Mouse (Mus musculus) neural tube, embryonic 14.5 days (tissue): ENCODE results near the gene Fndc3a. TPM values are rescaled to one million over a fixed set of nuclear protein-coding genes. Genes with fewer than 3 reads are reported as not detected.

ENCODE experiments used
- ATAC-seq: fragments of 200-750 bp; cut with Nextera tagmentation; 2 replicates; pipeline ENCODE4 v1.8.0; 2017; ENCODE audit warnings: low read depth, mild to moderate bottlenecking, moderate TSS enrichment, moderate library complexity
- H3K27ac ChIP-seq: fragments of 300-500 bp; sonication (generic); 2 replicates; pipeline ENCODE4 v1.5.1; 2014; ENCODE audit warnings: low read depth, mild to moderate bottlenecking, control low read depth, low read length, moderate library complexity, mixed read lengths
- H3K27me3 ChIP-seq: fragments of 300-500 bp; sonication (generic); 2 replicates; pipeline ENCODE4 v1.6.1; 2014; ENCODE audit warnings: low read length; ENCODE audit not compliant: control insufficient read depth, insufficient read depth
- H3K36me3 ChIP-seq: fragments of 300-500 bp; sonication (generic); 2 replicates; pipeline ENCODE4 v1.6.1; 2014; ENCODE audit warnings: low read length, mixed read lengths; ENCODE audit not compliant: control insufficient read depth, insufficient read depth
- H3K4me1 ChIP-seq: fragments of 300-500 bp; sonication (generic); 2 replicates; pipeline ENCODE4 v1.6.1; 2014; ENCODE audit warnings: low read length; ENCODE audit not compliant: control insufficient read depth, insufficient read depth
- H3K4me2 ChIP-seq: fragments of 300-500 bp; sonication (generic); 2 replicates; pipeline ENCODE4 v1.6.1; 2014; ENCODE audit warnings: mild to moderate bottlenecking, low read depth, low read length, control low read depth
- H3K4me3 ChIP-seq: fragments of 300-500 bp; sonication (generic); 2 replicates; pipeline ENCODE4 v1.5.1; 2014; ENCODE audit warnings: low read depth, low read length, control low read depth, mixed read lengths
- H3K9ac ChIP-seq: fragments of 300-500 bp; sonication (generic); replicated peaks from 2 replicates; pipeline ENCODE4 v1.6.1; 2014; ENCODE audit warnings: low read depth, mild to moderate bottlenecking, control low read depth, low read length, mixed read lengths
- H3K9me3 ChIP-seq: fragments of 300-500 bp; sonication (generic); 2 replicates; pipeline ENCODE4 v1.6.1; 2016; ENCODE audit warnings: low read length; ENCODE audit not compliant: control insufficient read depth
- WGBS: fragments of 180-500 bp; shearing (Covaris S2); extraction: QIAGEN DNeasy Blood & Tissue Kit; methylation state at CpG from one replicate; pipeline ENCODE4 v1.1.7; 2014; 5-methylcytosine and 5-hydroxymethylcytosine counted together
- polyA plus RNA-seq: library from polyadenylated mRNA; unstranded; fragments of >200 nt; fragmentation: Nextera tagmentation; extraction: Ambion mirVana; gene quantifications from 2 replicates; pipeline ENCODE4 v1.2.1, GENCODE M21; 2014

Gene Fndc3a
- polyA plus RNA-seq, 1 experiment from 2014 or later, result 63.3 TPM

- H3K4me2 ChIP-seq, result no peak overlapping the region
- no peak overlapping the region for H3K4me3 ChIP-seq
- H3K27me3 ChIP-seq, result no peaks in the 10 kb centered on the region
- ATAC-seq, result no peak
- 97% methylated on average over 4 of the region's 4 CpGs for WGBS
- no peak overlapping the region for H3K9ac ChIP-seq
- H3K36me3 ChIP-seq, result peaks cover 4% of the 10 kb centered on the region; the same call in 1 of the 2 replicates
- no peaks in the 10 kb centered on the region for H3K4me1 ChIP-seq
- no peak overlapping the region for H3K27ac ChIP-seq
- no peaks in the 10 kb centered on the region for H3K9me3 ChIP-seq
Observed at GRCm38 (mm10) chr14:72589415-72589814, 120.4 kb downstream of the Fndc3a start.

- Histone ChIP-seq H3K4me3 (no peak overlapping the region), H3K4me1 (no peaks in the 10 kb centered on the region), H3K27ac (no peak overlapping the region), H3K4me2 (no peak overlapping the region), H3K27me3 (no peaks in the 10 kb centered on the region), H3K9ac (no peak overlapping the region), H3K9me3 (no peaks in the 10 kb centered on the region), H3K36me3 (peaks cover 11% of the 10 kb centered on the region; the same call in 1 of the 2 replicates)
- 67% methylated on average over 6 of the region's 6 CpGs for WGBS
- no peak for ATAC-seq
Observed at GRCm38 (mm10) chr14:72582979-72583378, 126.8 kb downstream of the Fndc3a start.

GRCm38 (mm10) chr14:72580991-72581390 is 128.8 kb downstream of the Fndc3a start:
- Histone ChIP-seq H3K36me3 (peaks cover 11% of the 10 kb centered on the region; the same call in 1 of the 2 replicates), H3K4me2 (no peak overlapping the region), H3K9me3 (no peaks in the 10 kb centered on the region), H3K27me3 (no peaks in the 10 kb centered on the region), H3K4me1 (no peaks in the 10 kb centered on the region), H3K9ac (no peak overlapping the region), H3K27ac (no peak overlapping the region), H3K4me3 (no peak overlapping the region)
- ATAC-seq, result no peak
- WGBS, result 98% methylated on average over 3 of the region's 3 CpGs

GRCm38 (mm10) chr14:72576283-72576682 is 133.5 kb downstream of the Fndc3a start:
- peaks cover 27% of the 10 kb centered on the region for H3K36me3 ChIP-seq
- no peaks in the 10 kb centered on the region for H3K27me3 ChIP-seq
- no peaks in the 10 kb centered on the region for H3K9me3 ChIP-seq
- H3K27ac ChIP-seq, result no peak overlapping the region
- H3K4me2 ChIP-seq, result no peak overlapping the region
- H3K9ac ChIP-seq, result no peak overlapping the region
- no peaks in the 10 kb centered on the region for H3K4me1 ChIP-seq
- ATAC-seq, result no peak
- no peak overlapping the region for H3K4me3 ChIP-seq
- WGBS, result 94% methylated on average over 3 of the region's 3 CpGs

- 100% methylated on average over 1 of the region's 1 CpGs for WGBS
- H3K4me3 ChIP-seq, result no peak overlapping the region
- H3K27me3 ChIP-seq, result no peaks in the 10 kb centered on the region
- H3K4me2 ChIP-seq, result no peak overlapping the region
- no peaks in the 10 kb centered on the region for H3K4me1 ChIP-seq
- H3K9ac ChIP-seq, result no peak overlapping the region
- ATAC-seq, result no peak
- no peak overlapping the region for H3K27ac ChIP-seq
- H3K9me3 ChIP-seq, result no peaks in the 10 kb centered on the region
- H3K36me3 ChIP-seq, result peaks cover 26% of the 10 kb centered on the region
Observed at GRCm38 (mm10) chr14:72563941-72564340, 145.9 kb downstream of the Fndc3a start.

GRCm38 (mm10) chr14:72558795-72559194 is 151.0 kb downstream of the Fndc3a start:
- ATAC-seq, result no peak
- no peak overlapping the region for H3K4me2 ChIP-seq
- H3K27ac ChIP-seq, result no peak overlapping the region
- H3K27me3 ChIP-seq, result no peaks in the 10 kb centered on the region
- H3K36me3 ChIP-seq, result peaks cover 26% of the 10 kb centered on the region; the same call in 1 of the 2 replicates
- no peak overlapping the region for H3K4me3 ChIP-seq
- WGBS, result 80% methylated on average over 5 of the region's 5 CpGs
- no peaks in the 10 kb centered on the region for H3K9me3 ChIP-seq
- no peak overlapping the region for H3K9ac ChIP-seq
- no peaks in the 10 kb centered on the region for H3K4me1 ChIP-seq

GRCm38 (mm10) chr14:72555846-72556245 is 154.0 kb downstream of the Fndc3a start:
- Histone ChIP-seq H3K27ac (no peak overlapping the region), H3K36me3 (peaks cover 29% of the 10 kb centered on the region; the same call in 1 of the 2 replicates), H3K4me3 (no peak overlapping the region), H3K27me3 (no peaks in the 10 kb centered on the region), H3K4me1 (no peaks in the 10 kb centered on the region), H3K9me3 (no peaks in the 10 kb centered on the region), H3K4me2 (no peak overlapping the region), H3K9ac (no peak overlapping the region)
- WGBS, result 74% methylated on average over 1 of the region's 1 CpGs
- ATAC-seq, result no peak

- no peak overlapping the region for H3K4me3 ChIP-seq
- no peak for ATAC-seq
- H3K4me1 ChIP-seq, result no peaks in the 10 kb centered on the region; the same call in 1 of the 2 replicates
Observed at GRCm38 (mm10) chr14:72536392-72537017, 173.3 kb downstream of the Fndc3a start.

GRCm38 (mm10) chr14:72533862-72534261 is 175.9 kb downstream of the Fndc3a start:
- Histone ChIP-seq H3K27ac (no peak overlapping the region), H3K4me1 (no peaks in the 10 kb centered on the region; the same call in 1 of the 2 replicates)
- no peak for ATAC-seq

More at GRCm38 (mm10) chr14:72536392-72537017, 173.3 kb downstream of the Fndc3a start:
- 93% methylated on average over 5 of the region's 5 CpGs for WGBS
- Histone ChIP-seq H3K27ac (no peak overlapping the region), H3K36me3 (peaks cover 12% of the 10 kb centered on the region; the same call in 1 of the 2 replicates), H3K27me3 (0 out of 2 replicates have a peak, but pooled peaks cover 3% of the 10 kb centered on the region), H3K4me2 (no peak overlapping the region), H3K9ac (no peak overlapping the region), H3K9me3 (no peaks in the 10 kb centered on the region)

More at GRCm38 (mm10) chr14:72533862-72534261, 175.9 kb downstream of the Fndc3a start:
- Histone ChIP-seq H3K36me3 (no peaks in the 10 kb centered on the region), H3K27me3 (peaks cover 10% of the 10 kb centered on the region; the same call in 1 of the 2 replicates), H3K4me3 (no peak overlapping the region), H3K4me2 (no peak overlapping the region), H3K9ac (no peak overlapping the region), H3K9me3 (no peaks in the 10 kb centered on the region)
- WGBS, result 83% methylated on average over 7 of the region's 7 CpGs
